ENCODE assay signal across 9 mouse cellular contexts in genomic region chr17:26595448-26596167, GRCm38 (mm10). TPM values are rescaled to one million over a fixed set of nuclear protein-coding genes. Genes with fewer than 3 reads are reported as not detected.
DNase-seq lines count a peak whose midpoint lies in the region; ATAC-seq and TF ChIP-seq lines count a peak whose summit lies in the region.
"Had no signal": no experiment of that assay in that cellular context is flagged by ENCODE, and none has a peak within 500 bp of the region (broad histone marks: within the 10 kb centered on the region; RNA-seq: fewer than 3 reads in every experiment).

No protein-coding gene starts in this region.

- H3K9ac ChIP-seq in embryonic facial prominence, embryonic 12.5 days: no peak overlapping the region
- peak overlapping the region; percentile 31; the same call in 1 of the 2 replicates for H3K9ac ChIP-seq in intestine, embryonic 16.5 days (ENCODE audit: low read depth, low read length)
- H3K9ac ChIP-seq in midbrain, embryonic 13.5 days (replicated peaks): no peak overlapping the region
- H3K9ac ChIP-seq: neural tube, embryonic 12.5 days had no signal

- no peaks in the 10 kb centered on the region for H3K27me3 ChIP-seq in kidney, adult 2 months (replicated peaks; ENCODE audit: control insufficient read depth, insufficient read depth, low read length)
- H3K27me3 ChIP-seq in embryonic facial prominence, embryonic 12.5 days: no peaks in the 10 kb centered on the region
- H3K27me3 ChIP-seq in intestine, embryonic 16.5 days (replicated peaks; ENCODE audit: control insufficient read depth, insufficient read depth, low read length): no peaks in the 10 kb centered on the region
- H3K27me3 ChIP-seq in midbrain, embryonic 13.5 days: no peaks in the 10 kb centered on the region
- H3K27me3 ChIP-seq: neural tube, embryonic 12.5 days had no signal

- peak; percentile 74 for DNase-seq in kidney, adult 2 months
- no peak for DNase-seq in kidney, adult 18-20 months
- no peak for DNase-seq in urinary bladder, postnatal 4 days (ENCODE audit: low spot score in 2 of 2)
- DNase-seq in ovary, postnatal 14 days (ENCODE audit: low spot score): no peak
- no peak for DNase-seq in gastrocnemius, adult 8-10 months (ENCODE audit: low spot score in 2 of 2)

- WGBS in kidney, adult 2 months: 19% methylated on average over 7 of the region's 7 CpGs
- 50% methylated on average over 7 of the region's 7 CpGs for WGBS in embryonic facial prominence, embryonic 12.5 days
- WGBS in intestine, embryonic 16.5 days: 52% methylated on average over 7 of the region's 7 CpGs
- WGBS in midbrain, embryonic 13.5 days: 71% methylated on average over 7 of the region's 7 CpGs

- peaks cover 24% of the 10 kb centered on the region for H3K4me1 ChIP-seq in kidney, adult 2 months (ENCODE audit: control insufficient read depth, insufficient read depth, low read length)
- peaks cover 28% of the 10 kb centered on the region for H3K4me1 ChIP-seq in embryonic facial prominence, embryonic 12.5 days
- peaks cover 16% of the 10 kb centered on the region for H3K4me1 ChIP-seq in intestine, embryonic 16.5 days (ENCODE audit: control insufficient read depth, insufficient read depth, low read length)
- H3K4me1 ChIP-seq in midbrain, embryonic 13.5 days (replicated peaks): peaks cover 22% of the 10 kb centered on the region

- TF ChIP-seq CTCF in kidney, adult 2 months (conservative IDR thresholded peaks at IDR 0.05; ENCODE audit: insufficient read depth, insufficient read length, low read depth, low read length): no peak

- no peak for TF ChIP-seq POLR2A in kidney, adult 2 months (IDR thresholded peaks at IDR 0.05; ENCODE audit: low read depth, low read length)

- no peak overlapping the region for H3K4me2 ChIP-seq in embryonic facial prominence, embryonic 12.5 days (replicated peaks)
- no peak overlapping the region for H3K4me2 ChIP-seq in intestine, embryonic 16.5 days (ENCODE audit: low read depth, low read length)
- no peak overlapping the region for H3K4me2 ChIP-seq in midbrain, embryonic 13.5 days (replicated peaks)
- H3K4me2 ChIP-seq: neural tube, embryonic 12.5 days had no signal

- H3K4me3 ChIP-seq in kidney, adult 2 months (ENCODE audit: insufficient read depth, low read depth, low read length): no peak overlapping the region
- no peak overlapping the region for H3K4me3 ChIP-seq in embryonic facial prominence, embryonic 12.5 days
- H3K4me3 ChIP-seq in intestine, embryonic 16.5 days (ENCODE audit: low read length): no peak overlapping the region
- no peak overlapping the region for H3K4me3 ChIP-seq in midbrain, embryonic 13.5 days (replicated peaks)
- H3K4me3 ChIP-seq: neural tube, embryonic 12.5 days had no signal

- no peaks in the 10 kb centered on the region for H3K9me3 ChIP-seq in embryonic facial prominence, embryonic 12.5 days
- H3K9me3 ChIP-seq in intestine, embryonic 16.5 days (ENCODE audit: control insufficient read depth, low read length): no peaks in the 10 kb centered on the region
- H3K9me3 ChIP-seq in midbrain, embryonic 13.5 days: no peaks in the 10 kb centered on the region
- H3K9me3 ChIP-seq: neural tube, embryonic 12.5 days had no signal

- H3K27ac ChIP-seq in kidney, adult 2 months (ENCODE audit: insufficient read depth, low read depth, low read length): peak overlapping the region; percentile 62
- H3K27ac ChIP-seq in embryonic facial prominence, embryonic 12.5 days: peak overlapping the region; percentile 81
- H3K27ac ChIP-seq in intestine, embryonic 16.5 days (ENCODE audit: low read length): peak overlapping the region; percentile 77
- H3K27ac ChIP-seq in midbrain, embryonic 13.5 days: peak overlapping the region; percentile 55
- H3K27ac ChIP-seq: neural tube, embryonic 12.5 days had no signal

- no peak for ATAC-seq in embryonic facial prominence, embryonic 12.5 days (ENCODE audit: insufficient number of reproducible peaks, insufficient read depth, low FRiP score, low TSS enrichment)
- ATAC-seq in intestine, embryonic 16.5 days: no peak
- ATAC-seq in midbrain, embryonic 13.5 days: no peak

- H3K36me3 ChIP-seq in kidney, adult 2 months (ENCODE audit: control insufficient read depth, insufficient read depth, low read length): no peaks in the 10 kb centered on the region
- H3K36me3 ChIP-seq in embryonic facial prominence, embryonic 12.5 days: peaks cover 13% of the 10 kb centered on the region; the same call in 1 of the 2 replicates
- H3K36me3 ChIP-seq in intestine, embryonic 16.5 days (ENCODE audit: control insufficient read depth, insufficient read depth, low read length): no peaks in the 10 kb centered on the region
- H3K36me3 ChIP-seq in midbrain, embryonic 13.5 days: peaks cover 15% of the 10 kb centered on the region

RNA-seq across cellular contexts. Expression of gene Dusp1, which starts 33.7 kb away (rescaled TPM):
- polyA plus RNA-seq in kidney, adult 2 months (2012; rRNA removed): 52.4 and 66.1 TPM in 2 replicates
- polyA plus RNA-seq in embryonic facial prominence, embryonic 12.5 days (2016; fragmentation: Nextera tagmentation; extraction: Ambion mirVana): 19.4 and 20.6 TPM in 2 replicates
- polyA plus RNA-seq in intestine, embryonic 16.5 days (2015; fragmentation: Nextera tagmentation; extraction: Ambion mirVana): 12.2 and 14.4 TPM in 2 replicates
- polyA plus RNA-seq in midbrain, embryonic 13.5 days (2015; fragmentation: Nextera tagmentation; extraction: Ambion mirVana): 41.3 and 43.8 TPM in 2 replicates
- 10 to 100 TPM; 49.6 to 99.2 (median 59.4) TPM for total RNA-seq in gastrocnemius, adult 8-10 months (2022)

RNA-seq across cellular contexts. Expression of gene Ergic1, which starts 34.3 kb away (rescaled TPM):
- polyA plus RNA-seq in kidney, adult 2 months (2012; rRNA removed): 131 and 141 TPM in 2 replicates
- polyA plus RNA-seq in embryonic facial prominence, embryonic 12.5 days (2016; fragmentation: Nextera tagmentation; extraction: Ambion mirVana): 102 and 103 TPM in 2 replicates
- polyA plus RNA-seq in intestine, embryonic 16.5 days (2015; fragmentation: Nextera tagmentation; extraction: Ambion mirVana): 88.6 and 91.2 TPM in 2 replicates
- 91.5 and 102 TPM in 2 replicates for polyA plus RNA-seq in midbrain, embryonic 13.5 days (2015; fragmentation: Nextera tagmentation; extraction: Ambion mirVana)
- 10 to 100 TPM; 42.1 to 62.2 (median 50.9) TPM for total RNA-seq in gastrocnemius, adult 8-10 months (2022)
